12 mouse cellular contexts compared by ENCODE assay signal in genomic region chr9:31999760-32000159, GRCm38 (mm10).
DNase-seq lines count a peak whose midpoint lies in the region; ATAC-seq lines count a peak whose summit lies in the region.
"Had no signal": no experiment of that assay in that cellular context is flagged by ENCODE, and none has a peak within 500 bp of the region (broad histone marks: within the 10 kb centered on the region; RNA-seq: fewer than 3 reads in every experiment).

No protein-coding gene starts in this region.

- peak; percentile 76 for ATAC-seq in lung, embryonic 16.5 days (ENCODE audit: low read depth)

- no peaks in the 10 kb centered on the region for H3K36me3 ChIP-seq in heart, embryonic 10.5 days
- H3K36me3 ChIP-seq in lung, embryonic 16.5 days (ENCODE audit: control insufficient read depth, insufficient read depth, low read length) = no peaks in the 10 kb centered on the region
- H3K36me3 ChIP-seq: heart, embryonic 13.5 days had no signal

- peaks cover 43% of the 10 kb centered on the region for H3K4me1 ChIP-seq in heart, embryonic 10.5 days
- H3K4me1 ChIP-seq in lung, embryonic 16.5 days (replicated peaks; ENCODE audit: control insufficient read depth, insufficient read depth, low read length) = peaks cover 17% of the 10 kb centered on the region

- no peaks in the 10 kb centered on the region for H3K9me3 ChIP-seq in heart, embryonic 10.5 days
- no peaks in the 10 kb centered on the region for H3K9me3 ChIP-seq in lung, embryonic 16.5 days (ENCODE audit: control insufficient read depth, low read length)
- H3K9me3 ChIP-seq: heart, embryonic 13.5 days had no signal

- no peak overlapping the region for H3K4me3 ChIP-seq in heart, embryonic 10.5 days
- H3K4me3 ChIP-seq in lung, embryonic 16.5 days (ENCODE audit: low read length) = no peak overlapping the region
- H3K4me3 ChIP-seq: heart, embryonic 13.5 days had no signal

- DNase-seq in heart, adult 11 months = peak; percentile 96
- DNase-seq in heart, embryonic 10.5 days (ENCODE audit: low spot score) = no peak
- peak; percentile 22 to 53 for DNase-seq in lung, adult 18-20 months
- DNase-seq in lung, postnatal 4 days = no peak
- DNase-seq in skeletal muscle tissue, adult 2 months (ENCODE audit: low read depth, low spot score) = peak; percentile 38
- DNase-seq in spleen, adult 18-20 months = no peak
- DNase-seq: cerebellum, adult 8-10 months; heart, postnatal 4 days; right cerebral cortex, postnatal 25 days had no signal

- WGBS in heart, embryonic 10.5 days = 77% methylated on average over 1 of the region's 1 CpGs
- 25% methylated on average over 1 of the region's 1 CpGs for WGBS in lung, embryonic 16.5 days

- H3K27ac ChIP-seq in heart, embryonic 10.5 days = no peak overlapping the region
- H3K27ac ChIP-seq in lung, embryonic 16.5 days (ENCODE audit: low read length) = no peak overlapping the region
- H3K27ac ChIP-seq: heart, embryonic 13.5 days; kidney, postnatal 0 days had no signal

- no peak overlapping the region for H3K4me2 ChIP-seq in lung, embryonic 16.5 days (ENCODE audit: low read depth, low read length)
- H3K4me2 ChIP-seq: heart, embryonic 13.5 days had no signal

- H3K9ac ChIP-seq in lung, embryonic 16.5 days (ENCODE audit: low read length) = no peak overlapping the region
- H3K9ac ChIP-seq: heart, embryonic 13.5 days had no signal

- H3K27me3 ChIP-seq in heart, embryonic 10.5 days (ENCODE audit: insufficient read depth, poor library complexity, severe bottlenecking) = no peaks in the 10 kb centered on the region
- no peaks in the 10 kb centered on the region for H3K27me3 ChIP-seq in lung, embryonic 16.5 days (ENCODE audit: control insufficient read depth, insufficient read depth, low read depth, low read length)
- H3K27me3 ChIP-seq: heart, embryonic 13.5 days had no signal

Comparison
In these comparisons a context has a peak if more than half of its experiments do, and no peak if none do; other contexts are left out.
1. DNase-seq: peak in heart, adult 11 months (single experiment), lung, adult 18-20 months (2 of 2) and skeletal muscle tissue, adult 2 months (single experiment); none in heart, embryonic 10.5 days (single experiment), lung, postnatal 4 days (0 of 2) and spleen, adult 18-20 months (0 of 2).